Mouse (Mus musculus): Measurements from ENCODE around the gene Zfp738.
"Not testable (repeated sequence)": the region's sequence is repeated elsewhere in the genome, so short reads cannot be mapped to it uniquely, and the experiment has no call there.

Zfp738 gene

DNA sequence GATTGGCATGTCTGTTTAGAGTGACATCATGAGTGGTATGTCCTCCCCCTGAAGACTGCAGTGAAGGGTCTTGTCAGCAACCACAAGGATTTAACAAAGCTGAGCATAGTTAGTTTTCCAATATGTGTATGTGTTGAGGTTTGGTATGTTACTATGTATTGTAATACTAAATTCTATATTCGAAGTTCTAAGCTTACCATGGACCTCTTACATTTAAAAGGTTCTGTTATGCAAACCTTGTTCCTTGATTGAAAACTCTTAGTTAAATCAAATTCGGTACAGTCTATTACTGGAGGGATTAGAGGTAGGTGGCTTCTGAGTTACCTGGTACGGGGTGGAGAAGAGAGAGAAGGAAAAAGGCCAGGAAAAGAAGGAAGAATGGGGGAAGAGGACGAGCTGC is at the start of gene Zfp738:
Zfp738 (minus strand) TSS at position 101 of the 400 bp plus-strand sequence.
- DNase-seq (ENCODE audit: low spot score in 2 of 2), result no peak

DNA sequence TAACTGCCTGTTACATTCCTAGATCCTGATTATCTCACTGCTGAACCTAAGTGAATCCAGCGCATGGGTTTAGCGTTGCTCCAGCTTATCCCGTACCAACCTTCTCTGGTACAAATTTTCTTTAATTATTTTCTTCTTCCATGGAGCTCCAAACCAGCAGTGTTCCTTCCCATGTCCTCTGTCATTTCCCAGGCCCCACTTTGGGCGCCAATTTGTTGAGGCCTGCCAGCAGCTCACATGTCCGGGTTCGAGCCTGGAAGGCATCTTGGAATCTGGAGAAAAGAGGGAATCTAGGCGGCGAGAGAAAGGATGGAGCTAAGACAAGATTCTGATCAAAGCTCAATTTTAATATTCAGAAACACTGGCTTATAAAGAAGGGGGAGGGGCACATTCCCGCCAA is 47.5 kb upstream of the Zfp738 start:
- not testable (repeated sequence) for DNase-seq (ENCODE audit: low spot score in 2 of 2)

DNA sequence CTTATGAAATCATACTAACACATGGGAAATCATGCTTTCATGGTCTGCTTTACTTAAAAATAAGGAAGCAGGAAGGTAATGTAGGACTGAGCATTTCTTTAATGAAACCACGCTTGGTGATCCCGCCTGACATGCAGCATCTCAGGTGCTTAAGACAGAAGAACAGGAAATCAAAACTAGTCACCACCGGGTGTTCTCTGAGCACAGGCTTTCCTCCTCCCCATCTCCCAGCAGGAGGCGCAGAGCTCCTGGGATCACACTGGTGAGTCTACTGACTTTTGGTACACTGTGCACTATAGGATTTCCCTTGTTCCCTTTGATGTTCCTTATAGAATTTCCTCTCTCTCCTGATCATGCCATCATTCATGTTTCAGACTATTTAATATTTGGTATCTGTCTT is 42.6 kb upstream of the Zfp738 start:
- peak; percentile 48 to 55 for DNase-seq (ENCODE audit: low spot score in 2 of 2)

DNA sequence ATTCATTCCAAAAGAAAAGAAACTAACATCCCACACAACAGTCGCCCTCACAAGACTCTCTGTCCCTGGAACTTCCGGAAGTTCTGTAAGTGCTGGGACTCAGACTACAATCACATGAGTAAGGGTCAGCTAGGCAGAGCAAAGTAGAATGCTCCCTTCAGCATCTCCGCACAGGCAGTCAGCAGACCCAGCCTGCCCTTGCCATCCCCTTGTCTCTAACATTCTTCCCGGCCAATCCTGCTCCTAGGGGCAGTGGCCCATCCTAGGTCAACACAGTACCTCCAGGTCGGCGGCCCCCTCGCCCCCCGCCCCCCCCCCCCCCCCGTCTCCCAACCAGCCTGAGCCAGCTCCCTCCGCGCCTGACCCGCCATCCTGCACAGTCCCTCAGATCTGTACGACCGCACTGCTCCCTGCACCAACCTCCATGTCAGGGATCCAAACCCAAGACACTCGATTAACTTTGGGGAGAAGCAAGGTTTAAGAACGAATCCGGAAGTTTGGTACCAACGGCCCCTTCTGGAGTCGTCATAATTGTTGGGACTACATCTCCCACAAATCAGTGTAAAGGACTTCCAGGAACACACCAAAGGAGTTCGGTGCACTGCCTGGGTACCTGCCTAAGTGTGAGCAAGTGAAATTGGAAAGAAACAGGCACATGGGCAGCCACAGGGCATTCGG is 41.9 kb upstream of the Zfp738 start, which contains the start of gene Zfp65:
Zfp65 (minus strand) TSS at position 533 of the 678 bp plus-strand sequence.
- DNase-seq (ENCODE audit: low spot score in 2 of 2), result peak; percentile 69 to 75

DNA sequence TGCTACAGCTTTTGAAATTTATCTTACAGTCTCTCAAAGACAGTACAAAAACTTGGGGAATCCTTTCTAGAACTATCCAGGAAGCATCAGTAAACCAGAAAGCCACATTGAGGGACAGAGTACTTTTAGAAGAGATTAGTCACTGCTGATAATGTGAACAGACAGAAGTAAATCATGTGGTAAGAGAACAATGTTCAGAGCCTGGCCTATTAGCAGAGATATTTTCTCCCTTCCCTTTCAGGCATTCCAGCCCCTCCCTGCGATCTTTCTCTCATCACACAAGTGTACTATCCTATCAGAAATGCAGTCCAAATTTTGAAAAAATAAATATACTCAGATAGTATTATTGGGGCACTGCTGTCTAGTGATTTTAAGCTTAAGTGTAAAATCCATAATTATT is 41.2 kb upstream of the Zfp738 start:
- no peak for DNase-seq (ENCODE audit: low spot score in 2 of 2)

DNA sequence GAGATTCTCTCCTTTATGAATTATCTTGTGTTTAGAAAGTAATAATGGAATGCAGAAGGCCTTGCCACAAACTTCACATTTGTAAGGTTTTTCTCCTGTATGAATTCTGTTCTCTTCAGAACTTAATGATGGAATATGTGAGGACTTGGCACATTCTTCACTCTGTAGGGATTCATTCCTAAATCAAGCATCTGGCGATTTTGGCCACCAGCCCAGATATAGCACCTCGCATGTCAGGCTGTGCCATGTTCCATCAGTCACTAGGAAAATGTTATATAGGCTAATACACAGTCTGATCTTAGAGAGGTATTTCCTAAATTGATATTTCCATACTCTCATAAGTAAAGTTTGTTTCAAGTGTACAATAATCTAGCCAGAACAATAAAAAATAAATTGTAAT is 38.5 kb upstream of the Zfp738 start:
- peak in 1 of 2 experiments; percentile 12 for DNase-seq (ENCODE audit: low spot score in 2 of 2)

DNA sequence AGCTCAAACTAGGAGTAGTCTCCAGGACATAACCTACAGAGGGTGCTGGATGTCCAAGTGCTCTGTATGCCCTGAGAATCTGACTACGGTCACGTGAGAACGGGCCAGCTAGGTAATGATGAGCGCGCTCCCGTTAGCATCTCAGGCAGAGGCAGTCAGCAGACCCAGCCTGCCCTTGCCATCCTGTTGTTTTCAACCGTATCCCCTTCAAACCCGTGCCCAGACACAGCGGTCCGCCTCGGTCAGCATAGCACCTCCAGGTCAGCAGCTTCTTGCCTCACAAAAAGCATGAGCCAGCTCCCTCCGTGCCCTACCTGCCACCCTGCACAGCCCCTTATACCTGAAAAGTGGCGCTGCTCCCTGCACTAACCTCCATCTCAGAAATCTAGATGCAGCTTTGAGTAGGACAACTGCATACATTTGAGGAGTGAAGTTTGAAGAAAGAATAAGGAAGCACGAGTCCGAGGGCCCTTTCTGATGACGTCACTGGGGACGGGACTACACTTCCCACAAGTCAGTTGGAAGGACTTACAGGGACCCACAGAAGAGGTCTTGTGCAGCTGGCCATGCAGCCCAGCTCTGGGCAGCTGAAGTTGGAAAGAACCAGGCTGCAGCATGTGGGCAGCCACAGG is 37.1 kb upstream of the Zfp738 start:
- peak; percentile 95 to 97 for DNase-seq (ENCODE audit: low spot score in 2 of 2)

DNA sequence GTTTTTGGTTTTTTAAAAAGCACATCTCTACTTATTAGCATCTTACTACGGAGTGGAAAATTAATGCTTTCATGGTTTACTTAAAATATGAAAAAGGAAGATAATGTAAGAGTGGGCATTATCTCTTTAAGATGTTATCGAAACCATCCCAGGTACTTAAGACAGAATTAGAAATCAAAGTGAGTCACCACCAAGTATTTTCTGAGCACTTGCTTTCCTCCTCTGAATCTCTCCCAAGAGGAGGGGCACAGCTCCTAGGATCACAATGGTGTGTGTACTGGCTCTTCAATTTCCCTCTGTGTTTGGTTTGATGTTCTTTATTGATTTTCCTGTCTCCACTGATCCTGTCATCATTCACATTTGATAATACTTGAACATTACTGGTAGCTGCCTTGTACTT is 3.0 kb downstream of the Zfp738 start:
- peak; percentile 2 for DNase-seq (ENCODE audit: low spot score in 2 of 2)

DNA sequence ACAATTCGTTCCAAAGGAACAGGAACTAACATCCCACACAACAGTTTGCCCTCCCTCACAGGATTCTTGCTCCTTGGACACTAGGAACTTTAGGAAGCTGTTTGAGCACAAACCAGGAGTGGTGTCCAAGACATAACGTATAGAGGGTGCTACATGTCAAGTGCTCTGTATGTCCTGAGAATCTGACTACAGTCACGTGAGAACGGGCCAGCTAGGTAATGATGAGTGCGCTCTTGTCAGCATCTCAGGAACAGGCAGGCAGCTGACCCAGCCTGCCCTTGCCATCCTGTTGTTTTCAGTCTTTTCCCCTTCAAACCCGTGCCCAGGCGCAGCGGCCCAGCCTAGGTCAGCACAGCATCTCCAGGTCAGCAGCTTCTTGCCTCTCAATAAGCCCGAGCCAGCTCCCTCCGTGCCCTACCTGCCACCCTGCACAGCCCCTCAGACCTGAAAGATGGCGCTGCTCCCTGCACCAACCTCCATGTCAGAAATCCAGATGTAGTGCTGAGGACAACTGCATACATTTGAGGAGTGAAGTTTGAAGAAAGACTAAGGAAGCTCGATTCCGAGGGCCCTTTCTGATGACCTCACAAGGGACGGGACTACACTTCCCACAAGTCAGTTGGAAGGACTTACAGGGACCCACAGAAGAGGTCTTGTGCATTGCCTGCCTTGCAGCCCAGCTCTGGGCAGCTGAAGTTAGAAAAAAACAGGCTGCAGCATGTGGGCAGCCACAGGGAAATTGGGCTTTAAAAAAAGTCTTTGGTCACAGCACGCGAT is 3.7 kb downstream of the Zfp738 start:
- DNase-seq (ENCODE audit: low spot score in 2 of 2), result peak; percentile 89 to 95

DNA sequence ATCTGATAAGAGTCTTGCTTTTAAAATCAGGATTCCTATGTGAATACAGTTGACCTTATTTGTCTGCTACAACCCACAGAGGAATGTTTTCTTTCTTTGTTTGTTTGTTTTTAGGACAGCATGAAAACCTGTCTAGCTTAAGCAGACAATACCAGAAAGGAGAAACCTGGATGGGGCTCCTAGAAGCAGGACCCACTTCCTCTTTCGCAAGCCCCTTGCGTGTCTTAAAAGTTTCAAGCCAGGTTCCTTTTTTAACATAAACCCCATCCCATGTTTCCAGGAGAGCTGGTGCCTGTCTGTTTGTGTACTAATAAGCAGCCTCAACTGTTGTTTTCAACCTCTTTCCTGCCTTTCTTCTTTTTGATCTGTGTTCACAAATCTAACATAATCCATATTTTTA is 12.0 kb downstream of the Zfp738 start:
- DNase-seq (ENCODE audit: low spot score in 2 of 2), result no peak

DNA sequence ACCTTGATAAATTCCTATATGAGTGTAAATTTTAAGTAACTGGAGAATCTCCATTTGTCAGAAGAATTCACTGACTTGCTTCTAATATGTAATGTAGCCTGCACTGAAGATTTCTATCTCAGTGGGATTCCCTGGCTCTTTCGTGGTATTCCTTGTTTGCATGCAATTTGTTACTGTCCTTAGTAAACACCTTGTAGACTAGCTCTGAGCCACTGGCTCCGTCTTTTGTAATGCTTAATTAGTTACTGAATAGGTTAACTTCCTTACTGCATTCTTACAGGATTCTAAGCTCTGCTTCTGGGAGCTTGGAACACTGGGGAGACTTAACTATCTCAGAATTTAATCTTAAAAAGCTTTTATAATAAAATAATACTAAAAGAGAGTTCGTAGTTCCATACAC is 34.4 kb downstream of the Zfp738 start:
- DNase-seq (ENCODE audit: low spot score in 2 of 2), result no peak

DNA sequence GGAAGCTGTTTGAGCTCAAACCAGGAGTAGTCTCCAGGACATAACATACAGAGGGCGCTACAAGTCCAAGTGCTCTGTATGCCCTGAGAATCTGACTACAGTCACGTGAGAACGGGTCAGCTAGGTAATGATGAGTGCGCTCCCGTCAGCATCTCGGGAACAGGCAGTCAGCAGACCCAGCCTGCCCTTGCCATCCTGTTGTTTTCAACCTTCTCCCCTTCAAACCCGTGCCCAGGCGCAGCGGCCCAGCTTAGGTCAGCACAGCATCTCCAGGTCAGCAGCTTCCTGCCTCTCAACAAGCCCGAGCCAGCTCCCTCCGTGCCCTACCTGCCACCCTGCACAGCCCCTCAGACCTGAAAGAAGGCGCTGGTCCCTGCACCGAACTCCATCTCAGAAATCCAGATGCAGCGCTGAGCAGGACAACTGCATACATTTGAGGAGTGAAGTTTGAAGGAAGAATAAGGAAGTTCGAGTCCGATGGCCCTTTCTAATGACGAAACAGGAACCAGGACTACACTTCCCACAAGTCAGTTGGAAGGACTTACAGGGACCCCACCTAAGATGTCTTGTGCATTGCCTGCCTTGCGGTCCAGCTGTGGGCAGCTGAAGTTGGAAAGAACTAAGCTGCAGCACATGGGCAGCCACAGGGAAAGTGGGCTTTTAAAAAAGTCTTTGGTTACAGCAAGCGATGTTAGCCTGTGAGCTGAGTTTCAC is 49.4 kb downstream of the Zfp738 start, which contains the start of the genes Gm49345 and Zfp729a:
Gm49345 (minus strand) TSS at position 476 of the 714 bp plus-strand sequence.
Zfp729a (minus strand) TSS at position 498 of the 714 bp plus-strand sequence.
- peak; percentile 88 to 93 for DNase-seq (ENCODE audit: low spot score in 2 of 2)

DNA sequence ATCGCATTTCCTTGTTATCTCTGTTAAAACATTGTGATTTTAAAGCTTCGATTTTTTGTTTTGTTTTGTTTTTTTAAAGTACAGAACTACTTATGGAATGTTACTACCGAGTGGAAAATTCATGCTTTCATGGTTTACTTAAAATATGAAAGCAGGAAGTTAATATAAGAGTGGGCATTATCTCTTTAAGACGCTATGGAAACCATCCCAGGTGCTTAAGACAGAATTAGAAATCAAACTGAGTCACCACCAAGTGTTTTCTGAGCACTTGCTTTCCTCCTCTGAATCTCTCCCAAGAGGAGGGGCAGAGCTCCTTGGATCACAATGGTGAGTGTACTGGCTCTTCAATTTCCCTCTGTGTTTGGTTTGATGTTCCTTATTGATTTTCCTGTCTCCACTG is 76.8 kb downstream of the Zfp738 start:
- DNase-seq (ENCODE audit: low spot score in 2 of 2), result peak; percentile 2 to 3

DNA sequence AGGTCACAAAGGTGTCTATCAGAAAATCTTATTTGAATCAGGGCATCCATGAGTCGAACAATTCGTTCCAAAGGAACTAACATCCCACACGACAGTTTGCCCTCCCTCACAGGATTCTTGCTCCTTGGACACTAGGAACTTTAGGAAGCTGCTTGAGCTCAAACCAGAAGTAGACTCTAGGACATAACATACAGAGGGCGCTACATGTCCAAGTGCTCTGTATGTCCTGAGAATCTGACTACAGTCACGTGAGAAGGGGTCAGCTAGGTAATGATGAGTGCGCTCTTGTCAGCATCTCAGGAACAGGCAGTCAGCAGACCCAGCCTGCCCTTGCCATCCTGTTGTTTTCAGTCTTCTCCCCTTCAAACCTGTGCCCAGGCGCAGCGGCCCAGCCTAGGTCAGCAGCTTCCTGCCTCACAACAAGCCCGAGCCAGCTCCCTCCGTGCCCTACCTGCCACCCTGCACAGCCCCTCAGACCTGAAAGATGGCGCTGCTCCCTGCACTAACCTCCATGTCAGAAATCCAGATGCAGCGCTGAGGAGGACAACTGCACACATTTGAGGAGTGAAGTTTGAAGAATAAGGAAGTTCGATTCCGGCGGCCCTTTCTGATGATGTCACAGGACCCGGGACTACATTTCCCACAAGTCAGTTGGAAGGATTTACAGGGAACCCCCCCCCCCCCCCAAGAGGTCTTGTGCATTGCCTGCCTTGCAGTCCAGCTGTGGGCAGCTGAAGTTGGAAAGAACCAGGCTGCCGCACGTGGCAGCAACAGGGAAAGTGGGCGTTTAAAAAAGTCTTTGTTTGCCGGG is 77.6 kb downstream of the Zfp738 start, which contains the start of gene Zfp729b:
Zfp729b (minus strand) TSS at position 642 of the 811 bp plus-strand sequence.
- peak; percentile 94 to 96 for DNase-seq (ENCODE audit: low spot score in 2 of 2)
